Mouse (Mus musculus): ENCODE measurements at regions not wholly inside any gene's neighbourhood (a gene's known extent, or its start where the extent isn't known, plus 50 kb on each side); places are given as distances from the start of the nearest gene placed in this dataset.
A peak's percentile ranks its signal among the peaks of the same experiment; 100 is the strongest.

- no peak for DNase-seq (ENCODE audit: low read depth, low spot score)
Measured at GRCm38 (mm10) chr1:76283322-76283721, 737.3 kb downstream of the Slc4a3 start.

DNA sequence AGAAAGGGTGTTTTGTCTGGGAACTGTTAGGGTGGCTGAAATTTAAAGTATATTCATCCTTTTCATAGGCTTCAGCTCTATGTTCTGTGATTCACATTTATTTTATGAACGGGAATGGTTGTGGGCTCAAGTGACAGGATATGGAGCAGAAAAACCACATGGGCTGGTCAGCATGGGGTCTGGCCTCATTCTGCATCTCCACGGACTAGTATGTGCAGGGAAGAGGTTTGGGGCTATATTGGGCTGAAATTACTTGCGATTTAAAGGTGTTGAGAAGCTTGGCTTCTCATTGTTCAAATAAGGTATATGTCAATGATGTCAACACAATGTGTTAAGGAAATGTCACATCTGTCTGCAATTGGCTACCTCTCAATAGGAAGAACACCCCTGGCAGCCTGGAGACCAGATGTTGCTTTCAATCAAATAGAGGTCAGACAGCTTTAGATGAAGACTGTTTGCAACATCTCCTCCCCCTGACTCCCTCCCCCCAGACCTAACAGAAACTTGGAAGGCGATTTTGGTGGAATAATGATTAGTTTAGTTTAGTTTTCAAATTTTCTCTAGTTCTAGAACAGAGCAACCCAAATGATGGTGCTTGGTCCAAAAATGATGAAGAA, 777.0 kb downstream of the Slc4a3 start:
- DNase-seq (ENCODE audit: low read depth, low spot score): no peak

GRCm38 (mm10) chr1:76323592-76323991, 777.5 kb downstream of the Slc4a3 start:
- no peak for DNase-seq (ENCODE audit: low read depth, low spot score)

GRCm38 (mm10) chr1:76336011-76336410, 789.9 kb downstream of the Slc4a3 start:
- DNase-seq (ENCODE audit: low read depth, low spot score): no peak

GRCm38 (mm10) chr1:76362106-76362505, 816.0 kb downstream of the Slc4a3 start:
- no peak for DNase-seq (ENCODE audit: low read depth, low spot score)

- DNase-seq (ENCODE audit: low read depth, low spot score): no peak
Measured at GRCm38 (mm10) chr1:76373931-76374330, 827.9 kb downstream of the Slc4a3 start.

- DNase-seq (ENCODE audit: low read depth, low spot score): no peak
Measured at GRCm38 (mm10) chr1:76378154-76378553, 832.1 kb downstream of the Slc4a3 start.

DNA sequence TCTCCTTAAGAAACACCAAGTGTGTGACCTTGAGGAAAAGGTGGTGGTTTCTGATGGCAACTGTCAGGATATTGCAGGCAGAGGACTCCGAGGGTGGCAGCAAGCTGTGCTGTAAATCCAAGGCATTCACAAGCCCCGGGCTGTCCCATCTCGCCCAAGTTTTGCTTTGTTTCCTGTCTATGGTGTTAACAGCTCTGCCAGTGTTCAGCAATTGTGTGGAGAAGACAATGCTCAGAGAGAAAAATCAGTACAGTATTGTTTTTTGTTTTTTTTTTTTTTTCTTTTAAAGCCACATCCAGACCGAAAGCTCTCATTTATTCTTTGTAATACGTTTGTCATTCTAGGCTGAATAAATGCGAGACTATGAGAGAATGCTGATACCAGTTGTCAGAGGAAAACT, 846.5 kb downstream of the Slc4a3 start:
- no peak for DNase-seq (ENCODE audit: low read depth, low spot score)

DNA sequence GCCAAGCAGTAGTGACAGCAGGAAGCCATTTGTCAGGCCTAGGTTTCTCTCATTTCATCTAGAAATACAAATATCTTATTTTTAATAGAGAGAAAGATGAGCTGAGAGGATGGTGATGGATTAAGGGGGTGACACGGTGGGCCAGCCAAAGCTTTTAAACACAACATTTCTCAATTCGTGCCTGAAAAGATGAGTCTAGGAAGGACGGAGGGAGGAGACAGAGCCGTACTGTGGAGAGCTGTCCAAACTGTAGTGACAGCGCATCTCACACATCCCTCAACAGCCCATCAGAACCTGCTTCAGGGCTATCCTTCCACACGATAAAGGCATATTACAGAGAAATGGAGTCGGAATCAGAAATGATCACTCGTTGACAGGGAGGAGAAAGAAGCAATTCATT, 848.0 kb downstream of the Slc4a3 start:
- DNase-seq (ENCODE audit: low read depth, low spot score): no peak

DNA sequence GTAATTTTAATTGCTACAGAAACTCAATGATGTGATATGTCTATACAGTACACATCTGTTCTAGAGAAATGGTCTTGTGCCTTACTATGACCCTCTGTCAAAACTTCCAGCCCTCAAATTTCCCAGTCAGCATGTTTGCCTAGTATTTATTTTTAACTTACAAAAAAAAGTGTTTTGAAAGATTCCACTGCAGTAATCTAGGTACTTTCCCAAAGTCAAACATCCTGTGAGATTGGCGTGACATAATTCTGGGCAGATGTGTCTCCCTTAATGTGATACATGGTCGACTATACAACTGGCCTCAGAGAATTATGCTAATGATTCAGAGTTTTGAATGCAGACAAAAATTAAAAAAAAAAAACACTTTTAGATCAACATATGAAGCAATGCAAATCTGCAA, 856.8 kb downstream of the Slc4a3 start:
- no peak for DNase-seq (ENCODE audit: low read depth, low spot score)

GRCm38 (mm10) chr1:76404003-76404402, 857.9 kb downstream of the Slc4a3 start:
- no peak for DNase-seq (ENCODE audit: low read depth, low spot score)

GRCm38 (mm10) chr1:76410813-76411212, 864.7 kb downstream of the Slc4a3 start:
- DNase-seq (ENCODE audit: low read depth, low spot score): no peak

- no peak for DNase-seq (ENCODE audit: low read depth, low spot score)
Measured at GRCm38 (mm10) chr1:76420525-76420924, 874.5 kb downstream of the Slc4a3 start.

DNA sequence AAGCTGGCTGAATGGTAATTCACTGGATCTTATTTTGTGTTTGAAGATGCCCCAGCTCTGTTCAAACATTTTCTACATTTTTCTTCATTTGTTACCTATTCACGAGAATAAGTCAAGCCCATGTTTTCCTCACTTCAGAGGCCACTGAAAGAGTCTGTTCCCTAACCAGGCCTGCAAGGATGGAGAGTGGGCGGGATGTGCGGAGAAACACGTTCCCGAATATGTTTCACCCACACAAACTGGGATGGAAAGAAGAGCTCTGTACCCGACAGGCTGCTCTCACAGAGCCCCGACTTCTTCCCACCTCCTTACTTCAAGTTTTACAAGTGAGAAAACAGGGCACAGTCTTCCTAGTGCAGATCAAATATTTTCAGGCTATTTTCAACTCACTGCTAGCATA, 881.4 kb downstream of the Slc4a3 start:
- no peak for DNase-seq (ENCODE audit: low read depth, low spot score)

DNA sequence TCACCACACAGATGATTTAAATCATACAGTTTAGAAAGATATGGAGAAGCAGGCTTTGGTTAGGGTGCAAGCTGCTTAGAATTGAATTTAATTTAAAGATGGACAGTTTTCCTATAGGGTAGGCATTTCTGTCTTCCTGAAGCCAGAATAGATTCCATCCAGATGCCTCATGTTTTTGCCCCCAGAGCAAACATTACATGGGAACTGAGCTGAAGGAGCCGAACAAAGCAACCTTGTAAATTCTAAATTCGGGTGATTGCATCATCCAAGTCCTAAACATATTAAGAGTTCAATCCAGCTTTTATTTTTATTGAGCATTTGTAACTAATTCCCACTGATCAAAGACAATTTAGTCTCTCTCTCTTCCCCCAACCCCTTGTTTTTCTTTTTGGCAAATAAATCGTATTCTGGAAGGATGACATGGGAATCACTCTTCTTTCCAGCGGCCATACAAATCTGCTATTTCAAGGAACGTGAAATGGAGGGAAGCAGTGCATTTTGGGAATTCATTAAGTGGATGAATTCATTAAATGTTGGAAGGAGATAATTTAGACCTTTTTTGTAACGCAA, 884.1 kb downstream of the Slc4a3 start:
- DNase-seq (ENCODE audit: low read depth, low spot score): no peak

- DNase-seq (ENCODE audit: low read depth, low spot score): no peak
Measured at GRCm38 (mm10) chr1:76433481-76433941, 887.4 kb downstream of the Slc4a3 start.

- no peak for DNase-seq (ENCODE audit: low read depth, low spot score)
Measured at GRCm38 (mm10) chr1:76450539-76451214, 904.6 kb downstream of the Slc4a3 start.

DNA sequence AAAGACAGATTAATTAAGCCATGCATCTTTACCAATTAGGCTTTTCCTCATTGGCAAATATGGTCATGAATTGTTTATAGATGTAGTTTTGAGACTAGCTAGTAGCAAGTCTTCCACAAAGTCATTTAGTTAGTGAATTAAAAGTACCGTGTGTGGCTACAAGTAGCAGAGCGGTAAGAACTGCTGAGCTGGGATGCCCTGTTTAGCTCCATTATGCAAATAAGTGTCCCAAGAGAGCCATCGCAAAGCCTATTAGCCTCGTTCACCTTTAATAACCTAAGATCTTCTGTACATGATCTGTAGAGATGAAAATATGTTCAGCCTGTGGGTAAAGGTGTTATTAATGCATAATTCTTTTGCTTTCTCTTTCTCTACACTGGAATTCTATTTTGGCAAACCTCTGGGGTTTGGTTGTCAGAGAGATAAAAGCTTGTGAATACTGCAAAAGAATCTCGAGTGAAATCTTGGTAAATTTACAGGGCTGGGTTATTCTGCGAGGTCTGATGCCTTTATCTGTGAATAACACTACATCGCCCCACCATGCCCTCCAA, 907.2 kb downstream of the Slc4a3 start:
- DNase-seq (ENCODE audit: low read depth, low spot score): peak; percentile 73

GRCm38 (mm10) chr1:76466562-76466961, 920.5 kb downstream of the Slc4a3 start:
- DNase-seq (ENCODE audit: low read depth, low spot score): no peak

GRCm38 (mm10) chr1:76484193-76484592, 938.1 kb downstream of the Slc4a3 start:
- no peak for DNase-seq (ENCODE audit: low read depth, low spot score)

GRCm38 (mm10) chr1:76487481-76487880, 941.4 kb downstream of the Slc4a3 start:
- no peak for DNase-seq (ENCODE audit: low read depth, low spot score)

DNA sequence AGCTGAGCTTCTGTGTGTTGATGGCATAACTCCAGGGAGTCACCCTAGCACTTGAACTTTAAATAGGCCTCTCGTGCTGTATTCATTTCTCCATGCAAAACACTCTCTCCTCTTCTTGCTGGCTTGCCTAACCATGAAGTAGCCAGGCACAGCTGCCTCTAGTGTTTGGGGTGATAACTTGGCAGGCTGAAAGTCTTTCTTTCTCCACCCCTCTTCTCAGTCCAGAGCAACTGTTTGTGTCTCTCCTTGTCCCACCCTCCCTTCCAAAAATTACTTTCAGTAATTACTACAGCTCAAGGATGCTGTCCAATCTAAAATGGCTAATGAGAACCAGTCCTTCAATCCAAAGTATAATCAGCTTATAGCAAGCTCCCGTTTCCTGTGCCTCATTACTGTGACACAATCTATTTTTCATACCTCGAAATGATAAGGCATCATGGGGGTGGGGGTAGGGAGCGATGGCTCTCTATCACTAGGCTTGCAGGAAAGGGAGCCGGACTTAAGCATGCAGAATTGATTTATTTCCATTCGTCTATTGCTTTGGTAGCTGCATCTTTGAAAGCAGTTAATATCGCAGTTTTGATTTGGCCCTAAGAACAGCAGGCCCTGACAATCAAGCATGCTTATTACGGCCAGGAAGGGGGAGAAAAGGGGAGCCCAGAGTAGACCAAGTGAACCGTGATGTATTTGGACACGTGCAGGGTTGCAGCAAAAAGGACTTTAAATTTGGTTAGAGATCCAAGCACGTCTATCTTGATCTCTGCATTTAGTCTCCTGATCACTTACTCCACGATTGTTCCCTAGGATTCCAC, 943.8 kb downstream of the Slc4a3 start:
- no peak for DNase-seq (ENCODE audit: low read depth, low spot score)
